Mouse (Mus musculus) layer of hippocampus, adult 2 months (tissue): ENCODE results near the gene Gm4922. TPM values are rescaled to one million over a fixed set of nuclear protein-coding genes. Genes with fewer than 3 reads are reported as not detected.

Experiments
- DNase-seq, 2 experiments: peaks; one replicate each; pipeline ENCODE4 v3.0.0; 2022; ENCODE audit warnings: low spot score in 2 of 2
- H3K27ac ChIP-seq: fragments of 200-600 bp; 2 replicates; pipeline ENCODE4 v1.8.1; 2022
- H3K4me3 ChIP-seq: fragments of 200-600 bp; 2 replicates; pipeline ENCODE4 v1.8.1; 2022; ENCODE audit warnings: mild to moderate bottlenecking
- CTCF ChIP-seq: fragments of 200-600 bp; conservative IDR thresholded peaks from 2 replicates; pipeline ENCODE4 v1.8.1; 2022; ENCODE audit warnings: antibody characterized with exemption, mild to moderate bottlenecking, moderate library complexity
- total RNA-seq, 2 experiments: library from RNA; stranded (reverse); gene quantifications; 2 replicates each; pipeline ENCODE4 v1.2.3; 2021

Gm4922 gene
- total RNA-seq, 2 experiments from 2014 or later: not detected

- no peak overlapping the region for H3K4me3 ChIP-seq
- DNase-seq: no peak
- TF ChIP-seq CTCF: no peak
- H3K27ac ChIP-seq: no peak overlapping the region
Measured at GRCm38 (mm10) chr10:18772537-18773179, 13.9 kb downstream of the Gm4922 start.

DNA sequence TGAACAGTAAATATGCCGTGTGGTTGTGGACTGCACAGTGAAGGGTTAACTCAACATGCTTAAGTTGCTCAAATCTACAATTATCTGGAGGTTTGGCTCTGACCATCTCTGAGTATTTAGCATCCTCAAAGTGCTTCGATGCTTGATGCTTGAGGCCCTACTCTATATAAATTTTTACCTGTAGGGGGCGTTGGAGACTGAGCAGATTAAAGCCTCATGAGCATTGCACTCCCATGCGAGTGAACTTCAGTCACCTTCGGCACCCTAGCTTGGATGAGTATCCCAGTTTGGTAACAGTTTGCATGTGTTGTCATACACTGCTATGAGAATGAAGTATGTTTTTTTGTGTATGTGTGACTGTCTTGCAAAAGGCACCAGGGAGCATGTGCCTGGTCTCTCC is 16.7 kb downstream of the Gm4922 start:
- TF ChIP-seq CTCF: peak; percentile 64
- no peak for DNase-seq
- Histone ChIP-seq H3K4me3 (no peak overlapping the region), H3K27ac (no peak overlapping the region)

- Histone ChIP-seq H3K27ac (no peak overlapping the region), H3K4me3 (no peak overlapping the region)
- DNase-seq: peak in 1 of 2 experiments; percentile 34
- peak; percentile 70 for TF ChIP-seq CTCF
Measured at GRCm38 (mm10) chr10:18760241-18760640, 26.4 kb downstream of the Gm4922 start.

DNA sequence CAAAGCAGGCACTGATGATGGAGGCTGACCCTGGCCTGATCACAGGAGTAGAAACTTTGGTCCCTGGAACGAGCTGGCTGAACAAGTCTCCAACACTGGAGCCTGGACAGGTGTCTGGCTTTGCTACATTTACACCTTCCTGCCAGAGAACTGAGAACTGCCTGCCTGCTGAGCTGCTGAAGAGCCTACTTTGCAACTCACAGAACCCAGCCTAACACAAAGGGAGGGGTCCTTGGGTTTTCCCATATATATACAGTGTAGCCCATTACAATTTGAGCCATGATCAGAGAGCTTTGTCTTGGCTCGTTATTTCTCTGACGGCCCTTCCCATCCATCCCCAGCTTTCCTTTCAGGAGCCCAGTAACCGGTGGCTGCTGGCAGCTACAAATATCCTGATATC is 36.5 kb downstream of the Gm4922 start:
- no peak for DNase-seq
- Histone ChIP-seq H3K27ac (no peak overlapping the region), H3K4me3 (no peak overlapping the region)
- TF ChIP-seq CTCF: no peak

DNA sequence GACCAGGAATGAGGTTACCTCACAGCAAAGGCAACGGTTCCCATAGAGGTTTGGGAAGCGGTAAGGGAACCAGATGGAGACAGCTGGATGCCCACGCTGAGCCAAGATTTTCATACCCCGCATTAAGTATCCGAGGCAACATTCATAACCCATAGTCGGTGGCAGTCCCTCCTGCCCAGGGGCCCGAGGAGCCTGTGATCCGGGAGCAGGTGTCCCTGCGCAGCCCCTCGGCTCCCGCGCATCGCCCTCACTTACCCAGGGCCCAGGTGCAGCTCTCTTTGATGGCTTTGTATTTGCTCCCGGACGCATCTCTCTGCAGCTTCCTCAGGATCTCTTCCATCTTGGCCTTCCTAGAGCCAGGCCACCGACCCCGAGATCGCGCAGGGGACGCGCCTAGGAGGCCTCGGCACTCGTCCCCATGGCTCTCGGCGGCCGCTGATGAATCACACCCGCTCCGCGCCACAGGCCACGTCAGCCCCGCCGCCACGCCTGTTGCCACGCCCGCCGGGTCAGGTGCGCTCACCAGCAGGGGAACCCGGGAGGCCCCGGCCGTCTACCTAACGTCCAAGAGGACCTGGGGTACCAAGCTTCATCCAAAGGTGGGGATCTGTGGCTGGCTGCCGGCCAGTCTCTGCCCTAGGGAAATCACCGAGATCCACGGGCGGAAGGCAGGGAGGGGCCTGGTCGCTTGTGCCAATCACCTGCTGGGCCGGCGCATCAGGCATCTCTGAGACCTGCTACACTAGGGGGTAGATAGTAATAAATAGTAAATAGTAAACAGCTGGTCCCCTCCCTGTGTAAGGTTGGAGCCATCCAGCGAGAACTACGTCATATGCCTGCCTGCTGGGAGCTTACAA is 43.1 kb downstream of the Gm4922 start, which contains the start of gene Arfgef3:
Arfgef3 (minus strand) TSS at position 664 of the 857 bp plus-strand sequence.
- peak; percentile 77 to 84 for DNase-seq

DNA sequence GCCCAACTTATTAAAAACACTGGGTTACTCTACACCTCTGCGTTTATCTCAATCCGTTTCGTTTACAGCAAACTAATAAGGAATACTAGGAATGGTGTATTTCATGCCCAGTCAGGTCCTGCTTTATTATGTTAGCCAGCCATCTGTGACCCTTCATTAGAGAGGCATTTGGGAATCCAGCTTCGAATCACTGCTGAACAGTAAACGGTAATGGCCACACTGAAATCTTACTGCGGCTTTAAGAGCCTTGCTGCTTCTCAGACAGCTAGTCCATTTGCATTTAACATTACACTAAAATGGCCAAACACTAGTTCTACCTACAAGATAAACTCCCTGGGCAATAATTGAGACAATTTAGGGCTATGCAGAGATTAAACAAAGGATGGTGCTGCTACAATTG is 44.5 kb downstream of the Gm4922 start:
- DNase-seq: no peak
- Histone ChIP-seq H3K27ac (peak overlapping the region; percentile 99), H3K4me3 (peak overlapping the region; percentile 90)
- no peak for TF ChIP-seq CTCF

More for the DNA sequence above, 43.1 kb downstream of the Gm4922 start, which contains the start of gene Arfgef3:
- Histone ChIP-seq H3K27ac (peak within 1 kb of the TSS; percentile 99), H3K4me3 (peak within 1 kb of the TSS; percentile 90)
- TF ChIP-seq CTCF: no peak; the same call in none of the 2 replicates

DNA sequence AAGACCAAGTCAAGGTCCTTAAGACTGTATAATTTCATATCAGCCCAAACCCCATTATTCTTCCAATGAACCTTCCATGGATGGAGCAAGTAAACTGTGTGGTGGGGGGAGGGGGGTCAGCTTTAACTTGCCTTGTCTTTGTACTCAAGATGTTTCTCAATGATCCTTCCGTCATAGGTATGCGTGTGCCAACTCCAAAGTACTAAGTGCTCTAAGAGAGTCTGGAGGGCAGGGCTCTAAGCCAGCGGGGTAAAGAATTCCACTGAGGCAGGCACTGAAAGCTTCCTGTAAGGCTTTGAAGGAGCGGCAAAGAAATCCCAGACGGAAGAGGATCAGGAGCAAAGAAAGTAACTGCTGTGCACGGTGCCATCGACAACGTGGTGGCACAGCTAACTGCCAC is 45.6 kb downstream of the Gm4922 start:
- H3K4me3 ChIP-seq: peak overlapping the region; percentile 90
- no peak overlapping the region for H3K27ac ChIP-seq
- DNase-seq: no peak
- TF ChIP-seq CTCF: no peak

Other genes starting within 250 kb of the Gm4922 start
- 1 to 10 TPM; 2.7 to 2.8 TPM for gene Hebp2, start 240.7 kb downstream of the Gm4922 start, total RNA-seq
- gene Arfgef3, start 42.8 kb downstream of the Gm4922 start, total RNA-seq: 10 to 100 TPM; 86.1 to 87.7 TPM
- 1 to 10 TPM; 3.2 to 3.5 TPM for gene Perp, start 58.2 kb upstream of the Gm4922 start, total RNA-seq
- gene Tnfaip3, start 228.9 kb upstream of the Gm4922 start, total RNA-seq: 1 to 10 TPM; 3.9 to 5.0 TPM